Mouse (Mus musculus): ENCODE results near the gene Gm3415. TPM values are rescaled to one million over a fixed set of nuclear protein-coding genes. Genes with fewer than 3 reads are reported as not detected.
"Not testable (repeated sequence)": the region's sequence is repeated elsewhere in the genome, so short reads cannot be mapped to it uniquely, and the experiment has no call there.

Gene Gm3415
- polyA plus RNA-seq, 1 experiment from 2014 or later = not detected

DNA sequence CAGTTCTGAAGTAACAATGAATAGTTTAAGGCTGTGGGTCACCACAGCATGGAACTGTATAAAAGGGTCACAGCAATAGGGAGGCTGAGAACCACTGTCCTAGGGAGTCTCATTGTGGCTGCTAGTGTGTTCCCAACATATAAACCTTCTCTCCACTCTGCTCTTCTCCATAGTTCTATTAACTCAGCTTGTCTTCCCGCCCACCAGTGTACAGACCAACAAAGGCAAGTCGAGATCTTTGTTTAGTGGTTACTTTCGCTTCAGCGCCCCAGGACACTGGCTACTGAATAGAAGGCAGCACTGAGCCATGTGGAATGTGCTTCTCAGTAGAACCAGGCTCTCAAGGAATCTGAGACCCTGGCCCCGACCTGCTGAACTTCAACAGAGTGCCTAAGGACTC is 36.6 kb downstream of the Gm3415 start:
- DNase-seq (ENCODE audit: low spot score) (no peak), ATAC-seq (ENCODE audit: insufficient number of reproducible peaks, low FRiP score, low TSS enrichment, low read depth) (no peak)
- WGBS = 80% methylated on average over 5 of the region's 5 CpGs

DNA sequence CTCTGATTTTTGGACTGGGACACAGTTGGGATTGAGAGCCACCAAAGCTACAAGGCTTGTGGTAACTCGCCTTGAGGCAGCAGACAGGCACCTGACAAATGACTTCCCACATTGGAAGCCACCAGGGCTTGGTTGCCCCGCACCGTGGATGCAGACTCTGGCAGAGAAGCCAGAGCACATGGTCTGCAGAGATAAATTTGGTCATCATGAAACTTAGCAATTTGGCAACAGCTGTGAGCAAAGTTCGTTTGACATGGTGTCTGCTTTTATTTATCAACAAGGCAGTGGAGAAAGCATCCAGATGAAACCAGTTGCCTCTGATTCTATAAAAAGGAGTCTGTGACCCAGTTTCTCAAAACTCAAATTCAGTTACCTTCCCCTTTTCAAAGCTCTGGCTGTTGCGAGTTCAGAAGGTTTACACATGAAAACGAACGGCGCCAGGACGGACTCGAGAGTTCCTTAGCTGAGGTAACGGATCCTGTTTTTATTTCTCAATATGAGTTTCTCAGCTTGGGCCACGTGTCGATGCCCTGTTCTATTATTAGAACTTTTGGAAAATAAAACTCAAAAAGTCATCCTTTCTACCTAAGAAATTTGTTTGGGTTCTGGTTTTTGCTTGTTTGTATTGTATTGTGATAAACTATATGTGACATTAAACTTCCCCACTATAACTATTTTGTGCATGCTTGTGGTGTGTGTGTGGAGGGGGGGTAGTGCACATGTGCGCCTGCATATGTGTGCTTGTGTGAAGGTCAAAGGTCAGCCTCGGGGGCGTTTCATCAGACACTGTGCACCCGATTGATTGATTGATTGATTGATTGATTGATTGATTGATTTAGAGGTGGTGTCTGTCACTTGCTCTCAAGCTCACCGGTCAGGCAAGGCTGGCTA is 40.9 kb downstream of the Gm3415 start:
- no peaks in the 10 kb centered on the region for H3K9me3 ChIP-seq (ENCODE audit: control insufficient read depth, low read length)
- no peaks in the 10 kb centered on the region for H3K27me3 ChIP-seq (ENCODE audit: control insufficient read depth, insufficient read depth, low read length)

More for the DNA sequence above, 36.6 kb downstream of the Gm3415 start:
- H3K9ac ChIP-seq (ENCODE audit: low read length) = no peak overlapping the region
- no peaks in the 10 kb centered on the region for H3K4me1 ChIP-seq (ENCODE audit: control insufficient read depth, insufficient read depth, low read length)
- no peaks in the 10 kb centered on the region for H3K27me3 ChIP-seq (ENCODE audit: control insufficient read depth, insufficient read depth, low read length)
- H3K4me2 ChIP-seq (ENCODE audit: low read depth, severe bottlenecking) = no peak overlapping the region
- H3K27ac ChIP-seq (replicated peaks; ENCODE audit: low read depth, low read length) = no peak overlapping the region
- H3K36me3 ChIP-seq (ENCODE audit: control insufficient read depth, insufficient read depth, low read length) = no peaks in the 10 kb centered on the region
- H3K4me3 ChIP-seq (ENCODE audit: low read depth, low read length) = no peak overlapping the region
- H3K9me3 ChIP-seq (ENCODE audit: control insufficient read depth, low read length) = no peaks in the 10 kb centered on the region

DNA sequence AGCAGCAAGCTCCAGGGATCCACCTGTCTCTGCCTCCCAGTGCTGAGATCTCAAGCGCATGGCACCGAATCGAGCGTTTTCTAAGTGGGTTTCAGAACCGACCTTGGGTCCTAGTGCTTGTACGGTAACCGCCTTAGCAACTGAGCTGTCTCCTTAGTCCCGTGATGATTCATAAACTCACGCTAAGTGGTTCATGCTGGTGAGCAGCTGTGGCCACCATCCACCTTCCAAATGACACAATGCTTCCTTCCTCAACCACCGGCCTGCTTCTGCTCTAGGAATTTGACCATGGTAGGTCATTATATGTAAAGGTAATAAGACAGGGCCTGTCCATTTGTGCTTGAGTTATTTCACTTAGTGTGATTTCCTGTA is 41.6 kb downstream of the Gm3415 start:
- Histone ChIP-seq H3K27me3 (ENCODE audit: control insufficient read depth, insufficient read depth, low read length) (no peaks in the 10 kb centered on the region), H3K9ac (ENCODE audit: low read length) (no peak overlapping the region), H3K4me2 (ENCODE audit: low read depth, severe bottlenecking) (no peak overlapping the region), H3K9me3 (ENCODE audit: control insufficient read depth, low read length) (no peaks in the 10 kb centered on the region), H3K36me3 (ENCODE audit: control insufficient read depth, insufficient read depth, low read length) (no peaks in the 10 kb centered on the region), H3K4me3 (ENCODE audit: low read depth, low read length) (no peak overlapping the region), H3K27ac (replicated peaks; ENCODE audit: low read depth, low read length) (no peak overlapping the region), H3K4me1 (ENCODE audit: control insufficient read depth, insufficient read depth, low read length) (no peaks in the 10 kb centered on the region)
- ATAC-seq (ENCODE audit: insufficient number of reproducible peaks, low FRiP score, low TSS enrichment, low read depth) (no peak), DNase-seq (ENCODE audit: low spot score) (no peak)
- WGBS = 96% methylated on average over 10 of the region's 10 CpGs

More for the DNA sequence above, 40.9 kb downstream of the Gm3415 start:
- Histone ChIP-seq H3K36me3 (ENCODE audit: control insufficient read depth, insufficient read depth, low read length) (no peaks in the 10 kb centered on the region), H3K4me2 (ENCODE audit: low read depth, severe bottlenecking) (no peak overlapping the region), H3K27ac (replicated peaks; ENCODE audit: low read depth, low read length) (no peak overlapping the region), H3K9ac (ENCODE audit: low read length) (no peak overlapping the region), H3K4me1 (ENCODE audit: control insufficient read depth, insufficient read depth, low read length) (no peaks in the 10 kb centered on the region), H3K4me3 (ENCODE audit: low read depth, low read length) (no peak overlapping the region)
- DNase-seq (ENCODE audit: low spot score) (no peak), ATAC-seq (ENCODE audit: insufficient number of reproducible peaks, low FRiP score, low TSS enrichment, low read depth) (no peak)
- WGBS = 78% methylated on average over 18 of the region's 18 CpGs

DNA sequence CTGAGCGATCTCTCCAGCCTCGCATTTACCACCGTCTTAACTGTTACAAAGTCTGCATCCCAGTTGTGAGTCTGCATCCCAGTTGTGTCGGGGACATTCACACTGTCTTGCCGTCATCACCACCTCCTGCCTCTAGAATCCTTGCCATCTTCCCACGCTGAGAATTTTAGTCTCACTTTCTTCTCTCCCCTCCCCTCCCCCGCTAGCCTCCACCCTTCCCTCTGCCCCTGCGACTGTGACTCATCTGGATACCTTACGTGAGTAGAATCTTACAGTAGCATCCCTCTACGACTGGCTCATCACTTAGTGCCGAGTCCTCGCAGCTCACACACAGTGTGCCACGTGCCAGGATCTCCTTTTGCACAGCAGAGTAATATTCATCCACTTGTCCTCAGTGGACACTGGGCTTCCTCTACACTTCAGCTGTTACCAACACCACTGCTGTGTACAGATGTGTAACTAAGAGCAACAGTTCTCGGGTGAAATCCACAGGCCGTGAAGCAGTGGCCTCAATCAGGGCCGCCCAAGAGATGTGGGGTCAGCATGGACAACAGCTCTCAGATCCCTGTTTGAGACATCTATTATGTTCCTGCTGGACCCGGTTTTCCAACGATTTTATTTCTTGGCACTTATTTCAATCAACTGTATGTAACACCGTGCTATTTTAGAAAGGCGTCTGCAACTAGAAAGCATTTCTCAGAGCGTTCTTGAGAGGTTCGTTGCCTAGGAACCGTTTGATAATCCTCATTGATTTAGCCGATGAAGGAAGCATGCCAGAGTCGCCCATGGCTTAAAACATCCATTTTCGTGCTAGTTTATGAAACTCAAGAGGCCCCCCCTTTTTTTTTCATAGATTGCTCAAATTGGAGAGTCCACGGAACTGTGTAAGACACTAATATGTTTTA is 42.5 kb downstream of the Gm3415 start:
- H3K36me3 ChIP-seq (ENCODE audit: control insufficient read depth, insufficient read depth, low read length) = no peaks in the 10 kb centered on the region
- no peak overlapping the region for H3K9ac ChIP-seq (ENCODE audit: low read length)
- DNase-seq (ENCODE audit: low spot score) (no peak), ATAC-seq (ENCODE audit: insufficient number of reproducible peaks, low FRiP score, low TSS enrichment, low read depth) (no peak)
- no peak overlapping the region for H3K4me2 ChIP-seq (ENCODE audit: low read depth, severe bottlenecking)
- H3K4me1 ChIP-seq (ENCODE audit: control insufficient read depth, insufficient read depth, low read length) = no peaks in the 10 kb centered on the region
- no peak overlapping the region for H3K27ac ChIP-seq (replicated peaks; ENCODE audit: low read depth, low read length)
- H3K9me3 ChIP-seq (ENCODE audit: control insufficient read depth, low read length) = no peaks in the 10 kb centered on the region
- no peaks in the 10 kb centered on the region for H3K27me3 ChIP-seq (ENCODE audit: control insufficient read depth, insufficient read depth, low read length)
- WGBS = 92% methylated on average over 27 of the region's 27 CpGs
- H3K4me3 ChIP-seq (ENCODE audit: low read depth, low read length) = no peak overlapping the region

DNA sequence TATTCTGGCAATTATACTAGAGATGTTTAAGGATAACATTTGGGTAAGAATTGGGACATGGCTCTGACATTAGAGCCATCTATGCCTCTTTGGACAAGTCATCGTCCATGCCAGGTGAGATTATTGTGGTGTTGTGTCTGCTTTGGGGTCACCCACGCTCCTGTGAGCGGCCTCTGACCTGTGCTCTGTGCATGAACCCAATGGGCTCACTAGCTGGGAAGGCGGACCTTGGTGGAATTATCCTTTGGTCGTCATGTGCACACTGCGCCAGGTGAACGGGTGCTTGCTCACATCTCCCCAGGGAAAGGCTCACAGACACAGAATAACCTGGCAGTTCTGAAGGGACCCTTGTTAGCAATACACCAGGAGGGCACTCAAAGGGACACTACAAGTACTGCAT is 43.3 kb downstream of the Gm3415 start:
- not testable (repeated sequence) for H3K4me2 ChIP-seq (ENCODE audit: low read depth, severe bottlenecking); H3K4me3 ChIP-seq (ENCODE audit: low read depth, low read length); ATAC-seq (ENCODE audit: insufficient number of reproducible peaks, low FRiP score, low TSS enrichment, low read depth); H3K4me1 ChIP-seq (ENCODE audit: control insufficient read depth, insufficient read depth, low read length); H3K27me3 ChIP-seq (ENCODE audit: control insufficient read depth, insufficient read depth, low read length); H3K9me3 ChIP-seq (ENCODE audit: control insufficient read depth, low read length); DNase-seq (ENCODE audit: low spot score); H3K36me3 ChIP-seq (ENCODE audit: control insufficient read depth, insufficient read depth, low read length); H3K9ac ChIP-seq (ENCODE audit: low read length); H3K27ac ChIP-seq (replicated peaks; ENCODE audit: low read depth, low read length)
- 82% methylated on average over 7 of the region's 7 CpGs for WGBS

DNA sequence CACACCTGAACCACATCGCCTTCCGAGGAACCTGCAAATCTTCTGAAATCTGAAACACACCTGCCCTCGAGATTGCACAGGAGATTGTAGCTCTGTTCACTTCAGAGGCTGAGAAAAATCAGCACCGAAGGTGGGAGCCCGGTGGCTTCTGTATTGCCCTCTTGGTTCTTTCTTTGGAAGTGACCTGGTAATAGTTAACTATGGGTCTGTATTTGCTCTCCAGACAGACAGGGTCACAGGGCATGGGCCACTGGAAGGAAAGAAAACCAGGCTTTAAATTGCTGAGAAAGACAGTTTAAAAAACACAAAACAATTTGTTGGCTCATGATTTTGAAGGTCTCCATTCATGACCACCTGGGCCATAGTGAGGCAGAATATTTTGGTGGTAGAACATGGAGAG is 44.0 kb downstream of the Gm3415 start:
- Histone ChIP-seq H3K4me3 (ENCODE audit: low read depth, low read length) (no peak overlapping the region), H3K4me2 (ENCODE audit: low read depth, severe bottlenecking) (no peak overlapping the region), H3K9me3 (ENCODE audit: control insufficient read depth, low read length) (no peaks in the 10 kb centered on the region), H3K27me3 (ENCODE audit: control insufficient read depth, insufficient read depth, low read length) (no peaks in the 10 kb centered on the region), H3K4me1 (ENCODE audit: control insufficient read depth, insufficient read depth, low read length) (no peaks in the 10 kb centered on the region), H3K36me3 (ENCODE audit: control insufficient read depth, insufficient read depth, low read length) (no peaks in the 10 kb centered on the region), H3K9ac (ENCODE audit: low read length) (no peak overlapping the region), H3K27ac (replicated peaks; ENCODE audit: low read depth, low read length) (no peak overlapping the region)
- DNase-seq (ENCODE audit: low spot score) (no peak), ATAC-seq (ENCODE audit: insufficient number of reproducible peaks, low FRiP score, low TSS enrichment, low read depth) (no peak)
- 82% methylated on average over 5 of the region's 5 CpGs for WGBS

DNA sequence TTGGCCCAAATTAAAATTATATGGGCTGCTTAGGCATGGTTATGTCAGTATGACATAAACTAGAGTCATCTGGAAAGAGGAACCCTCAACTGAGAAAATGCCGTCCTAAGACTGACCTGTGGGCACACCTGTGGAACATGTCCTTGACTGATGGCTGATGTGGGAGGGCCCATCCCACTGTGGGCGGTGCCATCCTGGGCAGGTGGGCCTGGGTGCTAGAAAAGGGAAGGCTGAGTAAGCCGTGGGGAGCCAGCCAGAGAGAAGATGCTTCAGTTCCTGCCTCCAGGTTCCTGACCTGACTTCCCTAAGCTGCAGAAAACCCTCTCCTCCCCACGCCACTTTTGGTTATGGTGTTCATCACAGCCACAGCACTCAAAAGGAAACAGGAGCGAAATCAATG is 50.3 kb downstream of the Gm3415 start:
- Histone ChIP-seq H3K9me3 (ENCODE audit: control insufficient read depth, low read length) (no peaks in the 10 kb centered on the region), H3K9ac (ENCODE audit: low read length) (no peak overlapping the region), H3K27ac (replicated peaks; ENCODE audit: low read depth, low read length) (no peak overlapping the region), H3K36me3 (ENCODE audit: control insufficient read depth, insufficient read depth, low read length) (no peaks in the 10 kb centered on the region), H3K4me3 (ENCODE audit: low read depth, low read length) (no peak overlapping the region), H3K27me3 (ENCODE audit: control insufficient read depth, insufficient read depth, low read length) (no peaks in the 10 kb centered on the region), H3K4me2 (ENCODE audit: low read depth, severe bottlenecking) (no peak overlapping the region), H3K4me1 (ENCODE audit: control insufficient read depth, insufficient read depth, low read length) (peaks cover 7% of the 10 kb centered on the region)
- no peak for DNase-seq (ENCODE audit: low spot score)
- 75% methylated on average over 5 of the region's 5 CpGs for WGBS
- ATAC-seq (ENCODE audit: insufficient number of reproducible peaks, low FRiP score, low TSS enrichment, low read depth) = no peak

DNA sequence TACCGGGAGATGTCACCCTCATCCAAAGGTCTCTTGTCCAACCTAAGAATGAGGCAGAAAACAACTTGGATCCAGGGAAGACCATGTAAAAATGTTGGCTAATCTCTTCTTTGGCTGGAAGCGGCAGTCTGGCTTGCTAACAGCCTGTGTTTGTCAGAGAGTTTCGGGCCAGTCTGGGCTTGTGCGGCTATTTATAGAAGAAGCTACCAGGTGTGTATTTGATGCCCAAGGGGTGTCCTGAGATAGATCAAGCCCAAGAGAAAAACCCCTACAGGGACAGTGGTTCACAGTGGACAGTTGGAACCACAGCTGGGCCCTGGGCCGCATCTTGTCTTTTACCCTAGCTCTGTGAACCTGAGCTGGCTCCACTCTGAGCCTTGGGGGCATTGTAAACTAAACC is 51.0 kb downstream of the Gm3415 start:
- 84% methylated on average over 5 of the region's 5 CpGs for WGBS
- Histone ChIP-seq H3K9me3 (ENCODE audit: control insufficient read depth, low read length) (no peaks in the 10 kb centered on the region), H3K27ac (replicated peaks; ENCODE audit: low read depth, low read length) (no peak overlapping the region), H3K4me3 (ENCODE audit: low read depth, low read length) (no peak overlapping the region), H3K9ac (ENCODE audit: low read length) (no peak overlapping the region), H3K36me3 (ENCODE audit: control insufficient read depth, insufficient read depth, low read length) (no peaks in the 10 kb centered on the region), H3K27me3 (ENCODE audit: control insufficient read depth, insufficient read depth, low read length) (no peaks in the 10 kb centered on the region), H3K4me2 (ENCODE audit: low read depth, severe bottlenecking) (no peak overlapping the region), H3K4me1 (ENCODE audit: control insufficient read depth, insufficient read depth, low read length) (peaks cover 9% of the 10 kb centered on the region)
- DNase-seq (ENCODE audit: low spot score) (no peak), ATAC-seq (ENCODE audit: insufficient number of reproducible peaks, low FRiP score, low TSS enrichment, low read depth) (no peak)

Data from limb, embryonic 11.5 days (tissue).